Mouse (Mus musculus) forebrain, postnatal 0 days (tissue): Measurements from ENCODE around the gene Flnc. TPM values are rescaled to one million over a fixed set of nuclear protein-coding genes. Genes with fewer than 3 reads are reported as not detected.
A peak's percentile ranks its signal among the peaks of the same experiment; 100 is the strongest.

ENCODE experiments used
- ATAC-seq: fragments of 200-750 bp; cut with Nextera tagmentation; 2 replicates; pipeline ENCODE4 v1.8.0; 2017; ENCODE audit warnings: mild to moderate bottlenecking, moderate library complexity
- DNase-seq: peaks from one replicate; pipeline ENCODE4 v3.0.0-alpha.2; 2015
- H3K27ac ChIP-seq: fragments of 300-500 bp; sonication (generic); 2 replicates; pipeline ENCODE4 v1.5.1; 2014; ENCODE audit warnings: low read depth, mild to moderate bottlenecking, antibody characterized with exemption, low read length, moderate library complexity, mixed read lengths
- H3K27me3 ChIP-seq: fragments of 300-500 bp; sonication (generic); 2 replicates; pipeline ENCODE4 v1.6.1; 2014; ENCODE audit warnings: mild to moderate bottlenecking, low read length, mixed read lengths; ENCODE audit not compliant: insufficient read depth
- H3K36me3 ChIP-seq: fragments of 300-500 bp; sonication (generic); 2 replicates; pipeline ENCODE4 v1.6.1; 2014; ENCODE audit warnings: mild to moderate bottlenecking, moderate library complexity; ENCODE audit not compliant: insufficient read depth
- H3K4me1 ChIP-seq: fragments of 300-500 bp; sonication (generic); 2 replicates; pipeline ENCODE4 v1.6.1; 2014; ENCODE audit warnings: antibody characterized with exemption; ENCODE audit not compliant: insufficient read depth
- H3K4me2 ChIP-seq: fragments of 300-500 bp; sonication (generic); 2 replicates; pipeline ENCODE4 v1.6.1; 2014; ENCODE audit warnings: low read depth, mild to moderate bottlenecking, moderate library complexity
- H3K4me3 ChIP-seq: fragments of 300-500 bp; sonication (generic); 2 replicates; pipeline ENCODE4 v1.5.1; 2014; ENCODE audit warnings: low read depth, low read length, mixed read lengths
- H3K9ac ChIP-seq: fragments of 300-500 bp; sonication (generic); 2 replicates; pipeline ENCODE4 v1.6.1; 2014; ENCODE audit warnings: mild to moderate bottlenecking
- H3K9me3 ChIP-seq: fragments of 300-500 bp; sonication (generic); 2 replicates; pipeline ENCODE4 v1.6.1; 2016; ENCODE audit warnings: low read length
- CTCF ChIP-seq: sonication (generic); IDR thresholded peaks from 2 replicates; pipeline ENCODE4 v1.5.1; 2016; ENCODE audit warnings: antibody characterized with exemption, control low read depth, low read depth
- WGBS: fragments of 180-500 bp; shearing (Covaris S2); extraction: QIAGEN DNeasy Blood & Tissue Kit; methylation state at CpG from one replicate; pipeline ENCODE4 v1.1.7; 2014; 5-methylcytosine and 5-hydroxymethylcytosine counted together
- polyA plus RNA-seq: library from polyadenylated mRNA; unstranded; fragments of >200 nt; fragmentation: Nextera tagmentation; extraction: Ambion mirVana; gene quantifications from 2 replicates; pipeline ENCODE4 v1.2.1, GENCODE M21; 2015
- total RNA-seq: library from RNA; depleted of rRNA; stranded (reverse); fragments of >200 nt; gene quantifications from 2 replicates; pipeline ENCODE4 v1.2.3, GENCODE M21; 2014

The Flnc gene
- total and polyA plus RNA-seq, 2 experiments from 2014 or later, result 0.90 to 7.9 TPM

DNA sequence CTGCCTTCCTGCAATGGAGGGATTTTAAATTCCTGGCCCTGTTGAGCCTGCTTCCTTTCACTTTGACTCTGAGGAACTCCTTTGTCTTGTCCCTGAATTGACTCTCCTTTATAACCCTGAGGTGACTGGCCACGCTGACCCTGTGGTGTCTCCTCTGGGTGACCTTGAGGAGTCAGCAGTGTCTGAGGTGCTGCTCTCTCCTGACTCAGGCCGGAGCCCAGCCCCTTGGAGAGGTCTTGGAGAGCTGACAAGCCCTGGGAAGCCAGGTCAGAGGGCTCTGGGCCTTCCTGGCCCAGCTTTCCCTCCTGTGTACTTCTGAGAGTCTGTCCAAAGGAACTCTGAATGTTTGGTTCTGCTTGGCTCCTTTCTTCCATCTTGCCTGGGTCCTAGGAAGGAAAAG, 41.7 kb downstream of the Flnc start:
- no peak overlapping the region for H3K9ac ChIP-seq
- DNase-seq, result no peak
- H3K27ac ChIP-seq, result no peak overlapping the region
- TF ChIP-seq CTCF, result no peak
- ATAC-seq, result no peak
- 56% methylated on average over 2 of the region's 2 CpGs for WGBS
- H3K9me3 ChIP-seq, result no peaks in the 10 kb centered on the region
- no peak overlapping the region for H3K4me3 ChIP-seq
- H3K36me3 ChIP-seq, result peaks cover 14% of the 10 kb centered on the region
- no peaks in the 10 kb centered on the region for H3K27me3 ChIP-seq
- H3K4me1 ChIP-seq, result 0 out of 2 replicates have a peak, but pooled peaks cover 2% of the 10 kb centered on the region
- H3K4me2 ChIP-seq, result 0 out of 2 replicates have a peak overlapping the region, but pooled peaks have one; percentile 68

DNA sequence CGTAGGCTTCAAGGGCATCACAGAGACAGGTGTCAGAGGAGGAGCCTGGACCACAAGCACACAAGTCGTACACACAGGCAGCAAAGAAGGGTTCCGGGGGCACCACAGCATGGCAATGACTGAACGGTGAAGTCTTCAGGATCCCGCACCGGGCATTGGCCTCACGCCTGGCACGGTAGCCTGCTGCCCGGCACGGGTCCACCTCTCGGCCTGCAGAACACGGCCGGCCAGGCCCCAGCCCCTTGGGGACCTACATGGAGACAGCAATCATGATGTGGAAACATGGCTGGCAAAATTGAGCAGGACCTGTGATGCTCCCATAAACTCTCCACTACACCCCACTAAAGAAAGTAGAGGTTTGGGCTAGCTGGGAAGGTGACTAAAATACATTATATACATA, 49.6 kb downstream of the Flnc start:
- no peak overlapping the region for H3K27ac ChIP-seq
- no peak overlapping the region for H3K4me3 ChIP-seq
- 95% methylated on average over 13 of the region's 13 CpGs for WGBS
- TF ChIP-seq CTCF, result no peak
- no peak overlapping the region for H3K9ac ChIP-seq
- ATAC-seq (no peak), DNase-seq (no peak)
- no peaks in the 10 kb centered on the region for H3K27me3 ChIP-seq
- H3K36me3 ChIP-seq, result no peaks in the 10 kb centered on the region
- H3K4me1 ChIP-seq, result no peaks in the 10 kb centered on the region
- no peaks in the 10 kb centered on the region for H3K9me3 ChIP-seq
- no peak overlapping the region for H3K4me2 ChIP-seq

GRCm38 (mm10) chr6:29484716-29485559, 51.9 kb downstream of the Flnc start:
- Histone ChIP-seq H3K27ac (no peak overlapping the region), H3K4me1 (no peaks in the 10 kb centered on the region), H3K4me2 (peak overlapping the region; percentile 43), H3K27me3 (no peaks in the 10 kb centered on the region), H3K36me3 (no peaks in the 10 kb centered on the region), H3K4me3 (no peak overlapping the region), H3K9me3 (no peaks in the 10 kb centered on the region), H3K9ac (no peak overlapping the region)
- peak; percentile 94 for TF ChIP-seq CTCF
- WGBS, result 9% methylated on average over 26 of the region's 26 CpGs
- DNase-seq, result peak; percentile 67
- ATAC-seq, result peak; percentile 65

- 59% methylated on average over 2 of the region's 2 CpGs for WGBS
- no peak overlapping the region for H3K27ac ChIP-seq
- no peak for ATAC-seq
- no peak for DNase-seq
- no peak overlapping the region for H3K4me2 ChIP-seq
- no peaks in the 10 kb centered on the region for H3K27me3 ChIP-seq
- no peaks in the 10 kb centered on the region for H3K4me1 ChIP-seq
- H3K9me3 ChIP-seq, result no peaks in the 10 kb centered on the region
- no peak overlapping the region for H3K9ac ChIP-seq
- TF ChIP-seq CTCF, result no peak
- H3K4me3 ChIP-seq, result no peak overlapping the region
- H3K36me3 ChIP-seq, result no peaks in the 10 kb centered on the region
These were observed 52.9 kb downstream of the Flnc start for GRCm38 (mm10) chr6:29485951-29486350.

- ATAC-seq (no peak), DNase-seq (no peak)
- H3K4me1 ChIP-seq, result no peaks in the 10 kb centered on the region
- H3K9ac ChIP-seq, result no peak overlapping the region
- peaks cover 16% of the 10 kb centered on the region for H3K27me3 ChIP-seq
- no peaks in the 10 kb centered on the region for H3K36me3 ChIP-seq
- WGBS, result 76% methylated on average over 4 of the region's 4 CpGs
- no peaks in the 10 kb centered on the region for H3K9me3 ChIP-seq
- H3K27ac ChIP-seq, result no peak overlapping the region
- H3K4me2 ChIP-seq, result no peak overlapping the region
- H3K4me3 ChIP-seq, result no peak overlapping the region
- TF ChIP-seq CTCF, result no peak
These were observed 61.0 kb downstream of the Flnc start for GRCm38 (mm10) chr6:29494101-29494500.

DNA sequence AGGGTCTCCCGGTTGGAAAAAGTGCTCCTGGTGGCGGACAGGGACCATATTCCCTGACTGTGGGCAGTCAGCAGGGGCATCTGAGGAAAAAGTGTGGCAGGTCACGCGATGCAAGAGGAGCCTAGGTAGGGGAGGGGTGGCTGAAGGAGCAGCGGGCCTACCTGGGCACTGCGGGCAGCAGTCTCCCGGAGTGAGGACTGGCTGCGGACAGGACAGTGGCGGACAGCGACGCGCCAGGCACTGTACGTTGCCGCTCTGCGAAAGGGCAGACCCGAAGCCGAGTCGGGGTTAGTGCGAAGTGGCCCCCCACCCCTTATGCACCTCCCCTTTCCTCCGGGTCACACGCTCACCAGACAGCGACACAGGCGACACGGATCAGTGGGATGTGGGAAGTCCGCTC, 63.2 kb downstream of the Flnc start:
- Histone ChIP-seq H3K27me3 (peaks cover 16% of the 10 kb centered on the region), H3K4me3 (no peak overlapping the region), H3K27ac (no peak overlapping the region), H3K36me3 (no peaks in the 10 kb centered on the region), H3K4me1 (no peaks in the 10 kb centered on the region), H3K9me3 (no peaks in the 10 kb centered on the region), H3K9ac (no peak overlapping the region), H3K4me2 (no peak overlapping the region)
- DNase-seq (no peak), ATAC-seq (no peak)
- 13% methylated on average over 23 of the region's 25 CpGs for WGBS
- no peak for TF ChIP-seq CTCF

DNA sequence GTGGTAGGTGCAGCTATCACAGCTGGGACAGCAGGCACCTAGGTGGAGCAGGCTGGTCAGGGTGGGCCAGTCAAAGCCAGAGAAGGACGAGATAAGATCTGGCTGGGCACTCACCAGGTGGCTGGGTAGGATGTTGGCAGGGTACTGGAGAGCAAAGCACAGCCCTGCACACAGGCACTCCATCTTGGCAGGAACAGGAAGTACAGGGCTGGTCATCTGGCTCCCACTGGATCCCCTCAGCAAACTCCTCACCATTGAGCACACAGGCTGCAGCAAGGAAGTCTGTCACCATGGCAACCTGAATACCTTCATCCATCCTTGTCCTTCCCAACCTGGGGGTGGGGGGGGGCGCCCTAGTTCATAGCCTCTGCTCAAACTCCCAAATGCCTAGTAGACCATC, 64.7 kb downstream of the Flnc start:
- Histone ChIP-seq H3K9ac (no peak overlapping the region), H3K27ac (no peak overlapping the region), H3K9me3 (no peaks in the 10 kb centered on the region), H3K4me1 (no peaks in the 10 kb centered on the region), H3K36me3 (no peaks in the 10 kb centered on the region), H3K4me2 (no peak overlapping the region), H3K4me3 (no peak overlapping the region), H3K27me3 (peaks cover 16% of the 10 kb centered on the region)
- TF ChIP-seq CTCF, result no peak
- no peak for DNase-seq
- ATAC-seq, result peak; percentile 42
- 35% methylated on average over 2 of the region's 2 CpGs for WGBS
